In the genomic region with DNA sequence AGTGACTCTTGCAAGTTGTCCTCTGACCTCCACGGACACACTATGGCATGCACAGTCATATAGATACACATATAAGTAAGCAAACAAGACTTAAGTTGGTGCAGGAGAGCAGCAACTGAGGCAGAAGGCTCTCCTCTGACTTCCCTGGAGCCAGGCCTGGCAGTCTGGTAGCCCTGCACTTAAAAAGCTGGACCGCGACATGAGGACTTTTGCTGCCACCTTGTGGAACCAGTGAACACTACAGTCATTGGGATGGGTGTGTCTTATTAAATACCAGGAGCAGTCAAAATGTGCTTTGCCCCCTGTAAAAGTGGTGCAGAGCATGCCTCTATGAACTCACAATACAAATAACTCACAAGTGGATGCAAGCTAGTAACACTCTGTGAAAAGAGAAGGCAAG, we compare ENCODE assay signal across 9 mouse cellular contexts. TPM values are rescaled to one million over a fixed set of nuclear protein-coding genes. Genes with fewer than 3 reads are reported as not detected.
DNase-seq lines count a peak whose midpoint lies in the region; ATAC-seq and TF ChIP-seq lines count a peak whose summit lies in the region.
"Had no signal": no experiment of that assay in that cellular context is flagged by ENCODE, and none has a peak within 500 bp of the region (broad histone marks: within the 10 kb centered on the region; RNA-seq: fewer than 3 reads in every experiment).

No protein-coding gene starts in this region.

- peak; percentile 89 for DNase-seq in MEL (ENCODE audit: low read depth, low spot score)
- peak; percentile 83 for DNase-seq in c-Kit-positive CD71-positive TER-119-positive erythroid progenitor cells, embryonic 14.5 days (ENCODE audit: low spot score)
- DNase-seq in forebrain, embryonic 14.5 days (ENCODE audit: low spot score), result peak; percentile 96
- DNase-seq in hindbrain, embryonic 11.5 days (ENCODE audit: low spot score), result peak; percentile 95
- DNase-seq in layer of hippocampus, postnatal 14 days (ENCODE audit: low spot score in 2 of 2), result peak; percentile 88 to 91
- peak; percentile 85 for DNase-seq in lung, postnatal 14 days
- DNase-seq in retina, adult 2 months (ENCODE audit: low read depth, low spot score), result peak; percentile 69
- DNase-seq in thymus, postnatal 14 days, result peak; percentile 71

- peaks cover 0 to 7% of the 10 kb centered on the region in 2 experiments; a peak in 1 of 4 replicates for H3K4me1 ChIP-seq in MEL (ENCODE audit: control insufficient read depth in 1 of 2, insufficient read depth in 2 of 2, low read length in 2 of 2)
- H3K4me1 ChIP-seq in forebrain, embryonic 14.5 days (ENCODE audit: control insufficient read depth, insufficient read depth, low read length), result 0 out of 2 replicates have a peak, but pooled peaks cover 3% of the 10 kb centered on the region
- H3K4me1 ChIP-seq in hindbrain, embryonic 11.5 days (replicated peaks; ENCODE audit: control insufficient read depth, insufficient read depth, low read length), result peaks cover 5% of the 10 kb centered on the region; the same call in 1 of the 2 replicates

- no peak overlapping the region for H3K4me2 ChIP-seq in forebrain, embryonic 14.5 days (ENCODE audit: low read length)
- H3K4me2 ChIP-seq in hindbrain, embryonic 11.5 days (replicated peaks; ENCODE audit: low read depth, low read length), result no peak overlapping the region
- H3K4me2 ChIP-seq: liver, embryonic 15.5 days had no signal

- WGBS in forebrain, embryonic 14.5 days, result 0% methylated on average over 3 of the region's 3 CpGs
- 0% methylated on average over 3 of the region's 3 CpGs for WGBS in hindbrain, embryonic 11.5 days

- H3K79me2 ChIP-seq in MEL (ENCODE audit: control insufficient read depth, insufficient read depth, low read length, poor library complexity), result no peaks in the 10 kb centered on the region

- H3K27ac ChIP-seq in MEL (ENCODE audit: control insufficient read depth, low read depth, low read length), result no peak overlapping the region
- H3K27ac ChIP-seq in forebrain, embryonic 14.5 days (ENCODE audit: low read depth, low read length), result no peak overlapping the region
- peak overlapping the region; percentile 27; the same call in 1 of the 2 replicates for H3K27ac ChIP-seq in hindbrain, embryonic 11.5 days (ENCODE audit: low read depth, low read length)
- H3K27ac ChIP-seq: liver, embryonic 15.5 days had no signal

- peak; percentile 84 to 93 (median 86) for TF ChIP-seq CTCF in MEL (IDR thresholded peaks at IDR 0.05 in 2 of 3, conservative IDR thresholded peaks at IDR 0.05 in 1 of 3; ENCODE audit: control insufficient read depth in 1 of 3, insufficient read depth in 1 of 3, low read depth in 2 of 3, low read length in 3 of 3, poor library complexity in 1 of 3, severe bottlenecking in 1 of 3)

- peak; percentile 73 for ATAC-seq in forebrain, embryonic 14.5 days
- ATAC-seq in hindbrain, embryonic 11.5 days (ENCODE audit: low FRiP score), result peak; percentile 36

- no peak for TF ChIP-seq POLR2A in MEL (IDR thresholded peaks at IDR 0.05; ENCODE audit: control insufficient read depth in 1 of 2, insufficient read depth in 1 of 2, low read depth in 1 of 2, low read length in 2 of 2, poor library complexity in 1 of 2)

- no peak overlapping the region for H3K4me3 ChIP-seq in MEL (ENCODE audit: control insufficient read depth in 1 of 2, insufficient read depth in 1 of 2, low read depth in 2 of 2, low read length in 2 of 2)
- no peak overlapping the region for H3K4me3 ChIP-seq in forebrain, embryonic 14.5 days (ENCODE audit: low read depth, low read length)
- no peak overlapping the region for H3K4me3 ChIP-seq in hindbrain, embryonic 11.5 days (ENCODE audit: low read depth, low read length)
- H3K4me3 ChIP-seq: liver, embryonic 15.5 days had no signal

- no peak for TF ChIP-seq EP300 in MEL (IDR thresholded peaks at IDR 0.05; ENCODE audit: low read depth in 1 of 2, low read length in 2 of 2)

- H3K27me3 ChIP-seq in MEL (ENCODE audit: control insufficient read depth in 1 of 2, insufficient read depth in 2 of 2, low read length in 2 of 2), result peaks cover 3 to 4% of the 10 kb centered on the region in 2 experiments; a peak in 2 of 4 replicates
- H3K27me3 ChIP-seq in forebrain, embryonic 14.5 days (replicated peaks; ENCODE audit: control insufficient read depth, insufficient read depth, low read length), result no peaks in the 10 kb centered on the region
- H3K27me3 ChIP-seq in hindbrain, embryonic 11.5 days (ENCODE audit: control insufficient read depth, insufficient read depth, low read length), result no peaks in the 10 kb centered on the region
- H3K27me3 ChIP-seq: liver, embryonic 15.5 days had no signal

- peak; percentile 90 for TF ChIP-seq RAD21 in MEL (IDR thresholded peaks at IDR 0.05; ENCODE audit: low read depth, low read length)

- no peaks in the 10 kb centered on the region for H3K36me3 ChIP-seq in MEL (ENCODE audit: control insufficient read depth in 1 of 2, insufficient read depth in 2 of 2, low read length in 2 of 2)
- H3K36me3 ChIP-seq in forebrain, embryonic 14.5 days (ENCODE audit: control insufficient read depth, insufficient read depth, low read length), result peaks cover 23% of the 10 kb centered on the region
- peaks cover 10% of the 10 kb centered on the region; the same call in 1 of the 2 replicates for H3K36me3 ChIP-seq in hindbrain, embryonic 11.5 days (ENCODE audit: control insufficient read depth, insufficient read depth, low read length)
- H3K36me3 ChIP-seq: liver, embryonic 15.5 days had no signal

- no peak overlapping the region for H3K9ac ChIP-seq in MEL (ENCODE audit: control insufficient read depth, low read depth, low read length, poor library complexity, severe bottlenecking)
- no peak overlapping the region for H3K9ac ChIP-seq in forebrain, embryonic 14.5 days (ENCODE audit: low read length)
- H3K9ac ChIP-seq in hindbrain, embryonic 11.5 days (ENCODE audit: low read depth, low read length), result no peak overlapping the region
- H3K9ac ChIP-seq: liver, embryonic 15.5 days had no signal

- H3K9me3 ChIP-seq in MEL (replicated peaks; ENCODE audit: insufficient read depth, low read length), result no peaks in the 10 kb centered on the region
- no peaks in the 10 kb centered on the region for H3K9me3 ChIP-seq in forebrain, embryonic 14.5 days (replicated peaks; ENCODE audit: control insufficient read depth, low read length)
- no peaks in the 10 kb centered on the region for H3K9me3 ChIP-seq in hindbrain, embryonic 11.5 days (ENCODE audit: control insufficient read depth, low read length)
- H3K9me3 ChIP-seq: liver, embryonic 15.5 days had no signal

TF ChIP-seq in MEL, 35 proteins besides CTCF, POLR2A, EP300 and RAD21:
- 0 out of 2 replicates have a peak, but pooled peaks have one; percentile 22 for TF ChIP-seq MYC (IDR thresholded peaks at IDR 0.05; ENCODE audit: low read depth, low read length)
- 0 out of 2 replicates have a peak, but pooled peaks have one; percentile 22 for TF ChIP-seq SIN3A (IDR thresholded peaks at IDR 0.05; ENCODE audit: low read length)
- peak; percentile 83 for TF ChIP-seq SMC3 (IDR thresholded peaks at IDR 0.05; ENCODE audit: low read depth, low read length)
- TF ChIP-seq TCF12 (IDR thresholded peaks at IDR 0.05; ENCODE audit: low read depth, low read length), result no peak
- no peak for TF ChIP-seq TBP (IDR thresholded peaks at IDR 0.05; ENCODE audit: low read depth, low read length)

RNA-seq across cellular contexts. Expression of a gene that starts 6.6 kb away (rescaled TPM):
- total RNA-seq in MEL (2012; rRNA removed), result 1.3 and 1.4 TPM in 2 replicates
- 1 to 10 TPM in 1 of 2 experiments, not detected in 1; 5.1 TPM for polyA plus RNA-seq in MEL (2012; ENCODE audit: insufficient read depth in 1 of 2, insufficient read length in 2 of 2, low read depth in 1 of 2, low replicate concordance in 2 of 2, missing spikeins in 1 of 2)
- 4.2 and 4.4 TPM in 2 replicates for polyA plus RNA-seq in forebrain, embryonic 14.5 days (2014; fragmentation: Nextera tagmentation; extraction: Ambion mirVana)
- polyA plus RNA-seq in hindbrain, embryonic 11.5 days (2014; fragmentation: Nextera tagmentation; extraction: Ambion mirVana), result 4.0 and 6.5 TPM in 2 replicates
- total RNA-seq in layer of hippocampus, postnatal 14 days (2021), result 1 to 10 TPM; 4.1 TPM

RNA-seq across cellular contexts. Expression of a gene that starts 47.6 kb away (rescaled TPM):
- not detected in 2 replicates for total RNA-seq in MEL (2012; rRNA removed)
- not detected for polyA plus RNA-seq in MEL (2012; ENCODE audit: insufficient read depth in 1 of 2, insufficient read length in 2 of 2, low read depth in 1 of 2, low replicate concordance in 2 of 2, missing spikeins in 1 of 2)
- 5.1 and 5.8 TPM in 2 replicates for polyA plus RNA-seq in forebrain, embryonic 14.5 days (2014; fragmentation: Nextera tagmentation; extraction: Ambion mirVana)
- 46.0 and 49.6 TPM in 2 replicates for polyA plus RNA-seq in hindbrain, embryonic 11.5 days (2014; fragmentation: Nextera tagmentation; extraction: Ambion mirVana)
- 1 to 10 TPM; 5.3 to 6.1 TPM for total RNA-seq in layer of hippocampus, postnatal 14 days (2021)
